In the genomic region with DNA sequence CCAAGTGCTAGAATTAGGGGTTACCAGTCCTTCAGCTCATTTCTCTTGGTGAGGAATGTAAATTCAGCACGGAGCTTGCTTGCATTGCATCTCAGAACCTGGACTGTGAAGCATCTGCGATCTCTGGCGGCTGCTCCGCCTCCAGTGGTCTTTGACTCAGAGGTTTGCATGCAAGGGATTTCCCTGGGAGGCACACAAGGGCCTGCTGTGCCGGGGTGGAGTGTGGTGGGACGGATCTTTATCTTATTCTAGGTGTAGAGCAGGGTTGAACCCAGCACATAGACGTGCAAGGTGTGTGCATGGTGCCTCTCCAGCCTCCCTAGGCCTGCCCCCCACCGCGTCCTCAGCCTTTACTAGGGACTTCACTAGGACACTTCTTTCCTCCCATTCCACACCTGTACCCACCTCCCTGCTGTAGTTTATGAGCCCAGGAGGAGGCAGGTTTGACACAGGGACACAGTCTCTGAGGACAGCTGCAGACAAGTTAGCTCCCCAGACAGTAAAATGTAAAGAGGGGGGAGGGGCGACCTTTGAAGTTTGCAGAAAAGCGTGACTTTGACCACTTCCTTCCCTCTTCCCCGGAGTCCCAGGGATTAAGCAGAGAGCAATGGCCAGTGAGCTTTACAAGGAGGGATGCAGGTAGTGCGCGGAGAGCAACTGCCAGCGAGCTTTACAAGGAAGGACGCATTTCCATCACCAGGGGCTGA, we compare ENCODE assay signal across 12 mouse cellular contexts. TPM values are rescaled to one million over a fixed set of nuclear protein-coding genes. Genes with fewer than 3 reads are reported as not detected.
DNase-seq lines count a peak whose midpoint lies in the region; ATAC-seq lines count a peak whose summit lies in the region.
"Had no signal": no experiment of that assay in that cellular context is flagged by ENCODE, and none has a peak within 500 bp of the region (broad histone marks: within the 10 kb centered on the region; RNA-seq: fewer than 3 reads in every experiment).

No protein-coding gene starts in this region.

- peak overlapping the region; percentile 13; the same call in 1 of the 2 replicates for H3K9ac ChIP-seq in midbrain, embryonic 11.5 days (ENCODE audit: low read length)
- H3K9ac ChIP-seq in midbrain, embryonic 15.5 days, result no peak overlapping the region
- H3K9ac ChIP-seq: hindbrain, embryonic 15.5 days had no signal

- no peaks in the 10 kb centered on the region for H3K36me3 ChIP-seq in midbrain, embryonic 11.5 days (ENCODE audit: control insufficient read depth, insufficient read depth, low read length)
- H3K36me3 ChIP-seq in midbrain, embryonic 15.5 days (replicated peaks), result no peaks in the 10 kb centered on the region
- H3K36me3 ChIP-seq: hindbrain, embryonic 15.5 days had no signal

- H3K4me2 ChIP-seq in midbrain, embryonic 11.5 days, result no peak overlapping the region; the same call in 1 of the 2 replicates
- H3K4me2 ChIP-seq in midbrain, embryonic 15.5 days, result no peak overlapping the region
- H3K4me2 ChIP-seq: hindbrain, embryonic 15.5 days had no signal

- no peak for ATAC-seq in midbrain, embryonic 11.5 days (ENCODE audit: low FRiP score)
- no peak for ATAC-seq in midbrain, embryonic 15.5 days (replicated peaks)

- no peak overlapping the region for H3K4me3 ChIP-seq in midbrain, embryonic 11.5 days (ENCODE audit: low read depth, low read length)
- H3K4me3 ChIP-seq in midbrain, embryonic 15.5 days, result no peak overlapping the region
- H3K4me3 ChIP-seq: erythroblast, embryonic 14.5 days; hindbrain, embryonic 15.5 days had no signal

- no peaks in the 10 kb centered on the region for H3K9me3 ChIP-seq in midbrain, embryonic 11.5 days (ENCODE audit: control insufficient read depth, low read length)
- H3K9me3 ChIP-seq in midbrain, embryonic 15.5 days, result no peaks in the 10 kb centered on the region
- H3K9me3 ChIP-seq: hindbrain, embryonic 15.5 days had no signal

- H3K4me1 ChIP-seq in midbrain, embryonic 11.5 days (ENCODE audit: control insufficient read depth, insufficient read depth, low read length), result peaks cover 9% of the 10 kb centered on the region
- peaks cover 9% of the 10 kb centered on the region for H3K4me1 ChIP-seq in midbrain, embryonic 15.5 days

- 3% methylated on average over 16 of the region's 16 CpGs for WGBS in midbrain, embryonic 11.5 days
- 6% methylated on average over 16 of the region's 16 CpGs for WGBS in midbrain, embryonic 15.5 days

- H3K27ac ChIP-seq in midbrain, embryonic 11.5 days (ENCODE audit: low read depth, low read length), result no peak overlapping the region
- no peak overlapping the region for H3K27ac ChIP-seq in midbrain, embryonic 15.5 days
- H3K27ac ChIP-seq: hindbrain, embryonic 15.5 days had no signal

- DNase-seq in embryo, embryonic 10 days (ENCODE audit: low spot score), result peak; percentile 44
- no peak for DNase-seq in embryo, embryonic 11 days
- peak; percentile 88 for DNase-seq in midbrain, embryonic 11.5 days (ENCODE audit: low spot score, missing footprints)
- DNase-seq in kidney, postnatal 36 days, result peak; percentile 12
- peak; percentile 44 for DNase-seq in thymus, postnatal 4 days
- no peak for DNase-seq in right cerebral cortex, postnatal 14 days
- DNase-seq in spleen, postnatal 10 days (ENCODE audit: low spot score in 2 of 2), result no peak
- DNase-seq: lung, postnatal 14 days; right cerebral cortex, postnatal 4 days had no signal

- peaks cover under 1% of the 10 kb centered on the region; the same call in 1 of the 2 replicates for H3K27me3 ChIP-seq in midbrain, embryonic 11.5 days (ENCODE audit: control insufficient read depth, insufficient read depth, low read length)
- H3K27me3 ChIP-seq in midbrain, embryonic 15.5 days (replicated peaks), result no peaks in the 10 kb centered on the region
- H3K27me3 ChIP-seq: hindbrain, embryonic 15.5 days had no signal

RNA-seq across cellular contexts. Expression of gene T, which starts 25.5 kb away (rescaled TPM):
- 0.93 and 1.3 TPM in 2 replicates for polyA plus RNA-seq in midbrain, embryonic 11.5 days (2014; fragmentation: Nextera tagmentation; extraction: Ambion mirVana)
- 0.56 and 0.61 TPM in 2 replicates for polyA plus RNA-seq in midbrain, embryonic 15.5 days (2015; fragmentation: Nextera tagmentation; extraction: Ambion mirVana)
- polyA plus RNA-seq: erythroblast, embryonic 14.5 days had no signal

RNA-seq across cellular contexts. Expression of gene T2, which starts 53.0 kb away (rescaled TPM):
- 0.18 and 0.30 TPM in 2 replicates for polyA plus RNA-seq in midbrain, embryonic 11.5 days (2014; fragmentation: Nextera tagmentation; extraction: Ambion mirVana)
- 0.64 and 0.97 TPM in 2 replicates for polyA plus RNA-seq in midbrain, embryonic 15.5 days (2015; fragmentation: Nextera tagmentation; extraction: Ambion mirVana)
- polyA plus RNA-seq: erythroblast, embryonic 14.5 days had no signal

Comparison
In these comparisons a context has a peak if more than half of its experiments do, and no peak if none do; other contexts are left out.
1. DNase-seq: peak in embryo, embryonic 10 days (single experiment), midbrain, embryonic 11.5 days (single experiment), kidney, postnatal 36 days (2 of 2) and thymus, postnatal 4 days (single experiment); none in embryo, embryonic 11 days (single experiment), right cerebral cortex, postnatal 14 days (single experiment) and spleen, postnatal 10 days (0 of 2).